Mouse (Mus musculus) liver, embryonic 11.5 days (tissue): ENCODE data around the gene Cd276. TPM values are rescaled to one million over a fixed set of nuclear protein-coding genes. Genes with fewer than 3 reads are reported as not detected.

Source experiments
- ATAC-seq: fragments of 200-750 bp; cut with Nextera tagmentation; replicated peaks from 2 replicates; pipeline ENCODE4 v1.8.0; 2017; ENCODE audit warnings: moderate number of reproducible peaks, mild to moderate bottlenecking, moderate TSS enrichment, moderate library complexity; ENCODE audit not compliant: low FRiP score
- DNase-seq: peaks from one replicate; pipeline ENCODE4 v3.0.0-alpha.2; 2017; ENCODE audit warnings: low spot score
- H3K27ac ChIP-seq: fragments of 300-500 bp; sonication (generic); 2 replicates; pipeline ENCODE4 v1.5.1; 2014; ENCODE audit warnings: mild to moderate bottlenecking, low read depth, low read length, control low read depth
- H3K27me3 ChIP-seq: fragments of 300-500 bp; sonication (generic); replicated peaks from 2 replicates; pipeline ENCODE4 v1.6.1; 2014; ENCODE audit warnings: low read length, mixed read lengths; ENCODE audit not compliant: control insufficient read depth, insufficient read depth
- H3K36me3 ChIP-seq: fragments of 300-500 bp; sonication (generic); 2 replicates; pipeline ENCODE4 v1.6.1; 2014; ENCODE audit warnings: mild to moderate bottlenecking, low read length, moderate library complexity, mixed read lengths; ENCODE audit not compliant: control insufficient read depth, insufficient read depth
- H3K4me1 ChIP-seq: fragments of 300-500 bp; sonication (generic); replicated peaks from 2 replicates; pipeline ENCODE4 v1.6.1; 2014; ENCODE audit warnings: low read length, mixed read lengths; ENCODE audit not compliant: control insufficient read depth, insufficient read depth
- H3K4me2 ChIP-seq: fragments of 300-500 bp; sonication (generic); 2 replicates; pipeline ENCODE4 v1.6.1; 2014; ENCODE audit warnings: mild to moderate bottlenecking, control low read depth, moderate library complexity
- H3K4me3 ChIP-seq: fragments of 300-500 bp; sonication (generic); 2 replicates; pipeline ENCODE4 v1.5.1; 2014; ENCODE audit warnings: low read depth, low read length, control low read depth
- H3K9ac ChIP-seq: fragments of 300-500 bp; sonication (generic); 2 replicates; pipeline ENCODE4 v1.6.1; 2014; ENCODE audit warnings: low read depth, low read length, control low read depth
- H3K9me3 ChIP-seq: fragments of 300-500 bp; sonication (generic); 2 replicates; pipeline ENCODE4 v1.6.1; 2016; ENCODE audit warnings: low read length, inconsistent platforms, mixed read lengths; ENCODE audit not compliant: control insufficient read depth
- WGBS: fragments of 180-500 bp; shearing (Covaris S2); extraction: QIAGEN DNeasy Blood & Tissue Kit; methylation state at CpG from one replicate; pipeline ENCODE4 v1.1.7; 2014; 5-methylcytosine and 5-hydroxymethylcytosine counted together
- polyA plus RNA-seq: library from polyadenylated mRNA; unstranded; fragments of >200 nt; fragmentation: Nextera tagmentation; extraction: Ambion mirVana; gene quantifications from 2 replicates; pipeline ENCODE4 v1.2.1, GENCODE M21; 2014

The Cd276 gene
- polyA plus RNA-seq, 1 experiment from 2014 or later, result 14.9 TPM

DNA sequence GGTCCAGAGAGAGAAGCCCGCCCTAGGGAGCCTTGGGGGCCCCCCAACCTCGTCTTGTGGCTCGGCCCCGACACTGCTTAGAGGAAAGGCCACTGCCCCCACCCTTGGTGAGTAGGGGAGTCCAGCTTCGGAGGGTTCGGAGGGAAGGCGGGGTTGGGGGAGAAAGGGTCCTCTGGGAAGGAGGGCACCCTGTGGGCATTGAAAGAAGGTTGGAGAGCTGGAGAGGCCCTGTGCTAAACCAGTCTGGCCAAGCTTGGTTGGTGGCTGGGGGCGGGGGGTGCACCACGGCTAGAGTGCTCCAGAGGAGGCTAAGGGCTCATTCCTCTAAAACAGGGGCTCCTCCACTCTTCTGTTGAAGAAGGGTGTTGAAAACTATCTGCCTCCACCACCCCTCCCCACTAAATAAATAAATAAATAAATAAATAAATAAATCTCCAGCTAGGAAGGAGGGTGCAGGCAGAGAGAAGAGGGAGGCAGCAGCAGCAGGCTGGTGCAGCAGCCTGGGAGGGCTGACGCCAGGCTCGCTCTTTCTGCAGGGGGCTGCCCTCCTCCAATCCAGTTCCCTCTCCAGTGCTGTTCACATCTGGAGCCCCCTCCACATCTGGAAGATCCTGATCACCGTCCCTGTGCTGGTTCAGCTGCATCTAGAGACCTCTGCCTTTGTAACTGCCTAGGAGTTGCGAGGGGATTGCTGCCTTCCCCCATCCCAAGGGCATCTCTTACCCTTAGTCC lies 65.9 kb downstream of the Cd276 start:
- H3K4me2 ChIP-seq, result peak overlapping the region; percentile 81
- H3K36me3 ChIP-seq, result no peaks in the 10 kb centered on the region
- H3K27me3 ChIP-seq, result peaks cover 70% of the 10 kb centered on the region
- peaks cover 6% of the 10 kb centered on the region; the same call in 1 of the 2 replicates for H3K4me1 ChIP-seq
- H3K9ac ChIP-seq, result no peak overlapping the region
- H3K9me3 ChIP-seq, result no peaks in the 10 kb centered on the region
- H3K4me3 ChIP-seq, result peak overlapping the region; percentile 49
- 5% methylated on average over 13 of the region's 13 CpGs for WGBS
- no peak for ATAC-seq
- H3K27ac ChIP-seq, result no peak overlapping the region
- no peak for DNase-seq

DNA sequence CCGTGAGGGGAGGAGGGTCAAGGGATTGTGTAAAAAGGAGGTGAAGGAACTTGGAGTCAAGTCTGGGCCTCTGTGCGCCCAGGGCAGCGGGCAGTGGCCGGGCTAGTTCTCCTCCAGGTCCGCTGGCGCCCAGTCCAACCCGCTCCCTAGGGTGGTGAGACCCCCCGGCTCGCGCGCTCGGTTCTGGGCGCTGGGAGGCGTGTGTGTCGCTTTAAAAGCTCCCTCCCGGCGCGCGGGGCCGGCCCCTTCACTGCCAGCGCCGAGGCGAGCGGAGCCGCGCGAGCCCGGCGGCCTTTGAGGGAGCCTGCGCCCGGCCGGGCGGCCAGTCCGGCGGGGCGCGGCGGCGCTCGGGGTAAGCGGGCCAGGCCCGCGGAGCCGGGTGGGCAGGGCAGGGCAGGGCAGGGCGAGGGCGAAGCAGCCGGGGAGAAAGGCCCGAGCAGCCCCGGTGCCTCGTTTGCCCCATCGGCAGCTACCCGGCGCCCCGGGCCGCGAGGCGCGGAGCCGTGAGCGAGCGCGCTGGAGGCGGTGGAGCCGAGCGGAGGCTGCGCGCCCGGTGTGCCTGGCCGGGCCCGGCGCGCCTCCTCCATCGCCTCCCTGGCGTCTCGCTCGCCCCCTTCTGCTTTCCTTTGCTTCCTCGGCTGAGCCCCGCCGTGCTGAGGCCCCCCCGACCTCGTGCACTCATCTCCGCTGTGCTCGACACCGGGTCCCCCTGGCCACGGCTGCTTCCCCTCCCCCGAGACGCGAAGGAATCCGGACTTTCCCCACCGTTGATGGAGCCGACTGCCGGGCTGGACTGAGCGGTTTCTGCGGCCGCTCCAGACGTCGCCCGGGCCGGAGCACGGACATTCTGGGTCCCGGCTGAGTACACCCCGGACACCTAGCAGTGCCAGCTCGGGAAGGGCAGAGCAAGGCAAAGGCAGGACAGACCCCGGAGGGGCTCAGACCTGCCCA lies 67.1 kb downstream of the Cd276 start, which contains the start of gene Insyn1:
Gene Insyn1, plus strand, starts transcription at position 753 of the 951 bp plus-strand sequence.
- peaks cover 74% of the 10 kb centered on the region for H3K27me3 ChIP-seq
- peak within 1 kb of the TSS; percentile 49 for H3K4me3 ChIP-seq
- ATAC-seq (0 out of 2 replicates have a peak, but pooled peaks have one; percentile 36), DNase-seq (peak; percentile 70)
- no peaks in the 10 kb centered on the region for H3K9me3 ChIP-seq
- H3K4me2 ChIP-seq, result peak within 1 kb of the TSS; percentile 81
- 1% methylated on average over 84 of the region's 104 CpGs for WGBS
- peaks cover 6% of the 10 kb centered on the region; the same call in 1 of the 2 replicates for H3K4me1 ChIP-seq
- no peaks in the 10 kb centered on the region for H3K36me3 ChIP-seq
- peak within 1 kb of the TSS; percentile 48; the same call in 1 of the 2 replicates for H3K9ac ChIP-seq
- no peak within 1 kb of the TSS for H3K27ac ChIP-seq

DNA sequence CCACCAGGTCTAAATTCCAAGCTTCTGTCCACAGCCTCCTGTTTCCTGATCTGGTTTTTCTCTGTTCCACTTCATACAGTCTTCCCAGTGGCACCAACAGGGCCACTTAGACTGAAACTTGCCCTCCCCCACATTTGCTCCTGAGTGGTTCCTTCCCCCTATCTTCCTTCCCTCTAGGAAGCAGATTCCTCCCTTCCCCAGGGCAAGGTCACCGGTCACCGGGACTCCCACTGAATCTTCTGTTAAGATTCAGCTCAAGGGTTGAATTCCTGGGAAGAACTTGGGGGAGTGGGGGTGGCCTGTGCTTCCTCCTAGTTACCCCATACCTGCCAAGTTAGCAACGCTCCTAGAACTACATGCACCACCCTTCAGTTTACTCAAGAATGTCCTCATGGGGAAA lies 68.2 kb downstream of the Cd276 start:
- no peak for DNase-seq
- WGBS, result 6% methylated on average over 3 of the region's 3 CpGs
- H3K4me2 ChIP-seq, result no peak overlapping the region

More for the DNA sequence above, 68.2 kb downstream of the Cd276 start:
- Histone ChIP-seq H3K4me3 (no peak overlapping the region), H3K27ac (no peak overlapping the region), H3K9ac (no peak overlapping the region), H3K36me3 (no peaks in the 10 kb centered on the region), H3K4me1 (peaks cover 6% of the 10 kb centered on the region; the same call in 1 of the 2 replicates), H3K27me3 (peaks cover 73% of the 10 kb centered on the region), H3K9me3 (no peaks in the 10 kb centered on the region)
- ATAC-seq, result no peak

Other genes with a start within 250 kb of the Cd276 start
- gene Loxl1, start 242.3 kb downstream of the Cd276 start, polyA plus RNA-seq, result 9.6 and 11.0 TPM in 2 replicates
- gene Tbc1d21, start 185.0 kb downstream of the Cd276 start, polyA plus RNA-seq, result not detected in 2 replicates
- 0.30 and 0.43 TPM in 2 replicates for gene Insyn1, start 66.8 kb downstream of the Cd276 start, polyA plus RNA-seq
- 113 and 114 TPM in 2 replicates for gene Nptn, start 26.8 kb upstream of the Cd276 start, polyA plus RNA-seq
- gene Rec114, start 188.5 kb upstream of the Cd276 start, polyA plus RNA-seq, result 14.7 and 19.1 TPM in 2 replicates